In the genomic region with DNA sequence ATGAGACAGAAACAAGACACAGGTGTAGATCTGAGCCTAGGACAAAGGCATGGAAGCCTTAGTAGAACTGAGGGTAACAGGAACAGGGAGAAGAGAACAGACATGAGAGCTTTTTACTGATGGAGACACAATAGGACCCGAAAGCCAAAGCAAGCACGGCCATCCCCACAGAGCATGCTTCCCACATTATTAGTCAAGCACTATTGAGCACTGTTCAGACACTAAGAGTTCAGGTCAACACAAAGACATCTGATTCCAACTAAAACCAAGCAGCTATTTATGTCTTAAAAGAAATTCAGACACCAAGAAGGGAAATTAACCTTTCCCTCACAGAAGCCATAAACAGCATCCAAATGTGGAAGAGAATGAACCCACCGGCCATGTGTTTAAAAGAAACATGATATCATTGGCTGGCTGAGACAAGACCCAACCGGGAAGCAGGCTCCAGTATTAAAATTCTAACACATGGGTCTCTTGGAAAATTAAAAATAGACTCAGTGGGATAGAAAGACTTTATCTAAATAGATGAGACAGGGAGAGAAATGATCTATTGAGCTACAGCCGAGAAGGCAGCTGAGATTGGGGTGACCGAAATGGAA, we compare ENCODE assay signal across 29 mouse cellular contexts.
DNase-seq lines count a peak whose midpoint lies in the region; ATAC-seq lines count a peak whose summit lies in the region.
"Had no signal": no experiment of that assay in that cellular context is flagged by ENCODE, and none has a peak within 500 bp of the region (broad histone marks: within the 10 kb centered on the region; RNA-seq: fewer than 3 reads in every experiment).

No protein-coding gene starts in this region.

- peak; percentile 8 for DNase-seq in embryonic facial prominence, embryonic 11.5 days (ENCODE audit: low spot score)
- DNase-seq in embryonic facial prominence, embryonic 10.5 days (ENCODE audit: low spot score) = no peak
- no peak for DNase-seq in kidney, adult 8-10 months
- DNase-seq in kidney, postnatal 14 days = no peak
- DNase-seq in limb, embryonic 10.5 days (ENCODE audit: low spot score) = no peak
- DNase-seq: adrenal gland, adult 8-10 months; adrenal gland, postnatal 14 days; adrenal gland, postnatal 36 days; B cell, adult 2 months; cerebellum, adult 11-12 months; cerebellum, adult 2 months; cerebellum, adult 9-10 months; cerebellum, postnatal 10 days; cerebellum, postnatal 25 days had no signal

- no peak for ATAC-seq in embryonic facial prominence, embryonic 11.5 days (replicated peaks; ENCODE audit: insufficient number of reproducible peaks, low FRiP score, low TSS enrichment, low read depth)
- ATAC-seq in kidney, embryonic 14.5 days (ENCODE audit: low FRiP score, low TSS enrichment) = peak; percentile 75; the same call in 1 of the 2 replicates
- peak; percentile 78; the same call in 1 of the 2 replicates for ATAC-seq in kidney, embryonic 16.5 days (ENCODE audit: low FRiP score, low TSS enrichment)
- ATAC-seq in limb, embryonic 13.5 days (ENCODE audit: low FRiP score, low read depth) = peak; percentile 66
- ATAC-seq: activated CD4-positive, CD25-positive, alpha-beta regulatory T cell, adult 4 months; CD4-positive, CD25-positive, alpha-beta regulatory T cell, adult 4 months; forebrain, embryonic 14.5 days; forebrain, embryonic 16.5 days; Patski had no signal

- no peaks in the 10 kb centered on the region for H3K4me1 ChIP-seq in embryonic facial prominence, embryonic 11.5 days (ENCODE audit: control insufficient read depth, insufficient read depth, low read length)
- H3K4me1 ChIP-seq in embryonic facial prominence, embryonic 10.5 days = no peaks in the 10 kb centered on the region
- no peaks in the 10 kb centered on the region for H3K4me1 ChIP-seq in kidney, embryonic 14.5 days (ENCODE audit: control insufficient read depth, insufficient read depth, low read length)
- H3K4me1 ChIP-seq in kidney, embryonic 16.5 days (ENCODE audit: insufficient read depth, low read length) = no peaks in the 10 kb centered on the region
- peaks cover 12% of the 10 kb centered on the region; the same call in 1 of the 2 replicates for H3K4me1 ChIP-seq in limb, embryonic 13.5 days
- H3K4me1 ChIP-seq in limb, embryonic 10.5 days = peaks cover 5% of the 10 kb centered on the region; the same call in 1 of the 2 replicates
- H3K4me1 ChIP-seq: embryonic facial prominence, embryonic 13.5 days; embryonic facial prominence, embryonic 15.5 days; forebrain, embryonic 10.5 days; forebrain, embryonic 12.5 days had no signal

- no peak overlapping the region for H3K27ac ChIP-seq in embryonic facial prominence, embryonic 11.5 days (replicated peaks; ENCODE audit: low read depth, low read length)
- H3K27ac ChIP-seq in embryonic facial prominence, embryonic 10.5 days (replicated peaks) = no peak overlapping the region
- no peak overlapping the region for H3K27ac ChIP-seq in kidney, embryonic 14.5 days (ENCODE audit: low read depth, low read length)
- H3K27ac ChIP-seq in kidney, embryonic 16.5 days (ENCODE audit: low read length) = no peak overlapping the region
- H3K27ac ChIP-seq in limb, embryonic 13.5 days = no peak overlapping the region
- H3K27ac ChIP-seq in limb, embryonic 10.5 days = no peak overlapping the region
- H3K27ac ChIP-seq: embryonic facial prominence, embryonic 13.5 days; embryonic facial prominence, embryonic 15.5 days; forebrain, embryonic 10.5 days; forebrain, embryonic 12.5 days had no signal

- H3K4me2 ChIP-seq in embryonic facial prominence, embryonic 11.5 days (ENCODE audit: low read depth, low read length) = no peak overlapping the region
- no peak overlapping the region for H3K4me2 ChIP-seq in kidney, embryonic 14.5 days (replicated peaks; ENCODE audit: low read depth, low read length)
- no peak overlapping the region for H3K4me2 ChIP-seq in kidney, embryonic 16.5 days (replicated peaks; ENCODE audit: low read depth, low read length)
- H3K4me2 ChIP-seq in limb, embryonic 13.5 days (replicated peaks) = no peak overlapping the region
- H3K4me2 ChIP-seq: embryonic facial prominence, embryonic 13.5 days; embryonic facial prominence, embryonic 15.5 days; forebrain, embryonic 12.5 days had no signal

- H3K36me3 ChIP-seq in embryonic facial prominence, embryonic 11.5 days (replicated peaks; ENCODE audit: control insufficient read depth, insufficient read depth, low read depth, low read length) = no peaks in the 10 kb centered on the region
- no peaks in the 10 kb centered on the region for H3K36me3 ChIP-seq in embryonic facial prominence, embryonic 10.5 days (replicated peaks)
- no peaks in the 10 kb centered on the region for H3K36me3 ChIP-seq in kidney, embryonic 14.5 days (ENCODE audit: control insufficient read depth, insufficient read depth, low read length)
- H3K36me3 ChIP-seq in kidney, embryonic 16.5 days (ENCODE audit: insufficient read depth, low read length) = no peaks in the 10 kb centered on the region
- no peaks in the 10 kb centered on the region for H3K36me3 ChIP-seq in limb, embryonic 13.5 days
- no peaks in the 10 kb centered on the region for H3K36me3 ChIP-seq in limb, embryonic 10.5 days
- H3K36me3 ChIP-seq: embryonic facial prominence, embryonic 13.5 days; embryonic facial prominence, embryonic 15.5 days; forebrain, embryonic 10.5 days; forebrain, embryonic 12.5 days; G1E had no signal

- H3K9me3 ChIP-seq in embryonic facial prominence, embryonic 11.5 days (replicated peaks; ENCODE audit: control insufficient read depth, low read length) = no peaks in the 10 kb centered on the region
- no peaks in the 10 kb centered on the region for H3K9me3 ChIP-seq in embryonic facial prominence, embryonic 10.5 days
- no peaks in the 10 kb centered on the region for H3K9me3 ChIP-seq in kidney, embryonic 14.5 days (ENCODE audit: control insufficient read depth, low read length)
- no peaks in the 10 kb centered on the region for H3K9me3 ChIP-seq in kidney, embryonic 16.5 days (ENCODE audit: low read length)
- no peaks in the 10 kb centered on the region for H3K9me3 ChIP-seq in limb, embryonic 13.5 days
- no peaks in the 10 kb centered on the region for H3K9me3 ChIP-seq in limb, embryonic 10.5 days (replicated peaks)
- H3K9me3 ChIP-seq: embryonic facial prominence, embryonic 13.5 days; embryonic facial prominence, embryonic 15.5 days; forebrain, embryonic 10.5 days; forebrain, embryonic 12.5 days; G1E had no signal

- no peak overlapping the region for H3K9ac ChIP-seq in embryonic facial prominence, embryonic 11.5 days (replicated peaks; ENCODE audit: low read length)
- H3K9ac ChIP-seq in kidney, embryonic 14.5 days (ENCODE audit: low read depth, low read length) = no peak overlapping the region
- H3K9ac ChIP-seq in kidney, embryonic 16.5 days (replicated peaks; ENCODE audit: low read length) = no peak overlapping the region
- H3K9ac ChIP-seq in limb, embryonic 13.5 days = no peak overlapping the region
- H3K9ac ChIP-seq: embryonic facial prominence, embryonic 13.5 days; embryonic facial prominence, embryonic 15.5 days; forebrain, embryonic 12.5 days had no signal

- no peak overlapping the region for H3K4me3 ChIP-seq in embryonic facial prominence, embryonic 11.5 days (ENCODE audit: low read depth, low read length)
- no peak overlapping the region for H3K4me3 ChIP-seq in embryonic facial prominence, embryonic 10.5 days
- H3K4me3 ChIP-seq in kidney, embryonic 14.5 days (ENCODE audit: low read length) = no peak overlapping the region
- H3K4me3 ChIP-seq in kidney, embryonic 16.5 days (ENCODE audit: low read length) = no peak overlapping the region
- H3K4me3 ChIP-seq in limb, embryonic 13.5 days = no peak overlapping the region
- H3K4me3 ChIP-seq in limb, embryonic 10.5 days = no peak overlapping the region
- H3K4me3 ChIP-seq: embryonic facial prominence, embryonic 13.5 days; embryonic facial prominence, embryonic 15.5 days; erythroblast, embryonic 14.5 days; forebrain, embryonic 10.5 days; forebrain, embryonic 12.5 days had no signal

- 61% methylated on average over 6 of the region's 6 CpGs for WGBS in embryonic facial prominence, embryonic 11.5 days
- 67% methylated on average over 6 of the region's 6 CpGs for WGBS in embryonic facial prominence, embryonic 10.5 days
- WGBS in kidney, embryonic 14.5 days = 36% methylated on average over 6 of the region's 6 CpGs
- 32% methylated on average over 6 of the region's 6 CpGs for WGBS in kidney, embryonic 16.5 days
- 46% methylated on average over 6 of the region's 6 CpGs for WGBS in limb, embryonic 13.5 days
- WGBS in limb, embryonic 10.5 days = 82% methylated on average over 6 of the region's 6 CpGs

- H3K27me3 ChIP-seq in embryonic facial prominence, embryonic 11.5 days (ENCODE audit: control insufficient read depth, insufficient read depth, low read length) = no peaks in the 10 kb centered on the region
- H3K27me3 ChIP-seq in embryonic facial prominence, embryonic 10.5 days (replicated peaks; ENCODE audit: low read depth, poor library complexity, severe bottlenecking) = no peaks in the 10 kb centered on the region
- H3K27me3 ChIP-seq in kidney, embryonic 14.5 days (ENCODE audit: control insufficient read depth, insufficient read depth, low read length) = no peaks in the 10 kb centered on the region
- no peaks in the 10 kb centered on the region for H3K27me3 ChIP-seq in kidney, embryonic 16.5 days (ENCODE audit: insufficient read depth, low read length)
- H3K27me3 ChIP-seq in limb, embryonic 13.5 days = 0 out of 2 replicates have a peak, but pooled peaks cover 4% of the 10 kb centered on the region
- no peaks in the 10 kb centered on the region for H3K27me3 ChIP-seq in limb, embryonic 10.5 days (ENCODE audit: low read depth, poor library complexity, severe bottlenecking)
- H3K27me3 ChIP-seq: CH12.LX; embryonic facial prominence, embryonic 13.5 days; embryonic facial prominence, embryonic 15.5 days; forebrain, embryonic 12.5 days; Patski had no signal
